Mouse (Mus musculus): Measurements from ENCODE around the gene Gdap2.

GRCm38 (mm10) chr3:100163556-100163955 is 1.4 kb downstream of the Gdap2 start:
- TF ChIP-seq CTCF (IDR thresholded peaks at IDR 0.05; ENCODE audit: borderline replicate concordance, insufficient read depth, low read length) (no peak), POLR2A (IDR thresholded peaks at IDR 0.05; ENCODE audit: low read depth, low read length) (no peak)
